Mouse (Mus musculus) cerebellum, adult 8-10 months (tissue): ENCODE measurements at regions not wholly inside any gene's neighbourhood (a gene's known extent, or its start where the extent isn't known, plus 50 kb on each side); places are given as distances from the start of the nearest gene placed in this dataset.
"Not testable (repeated sequence)": the region's sequence is repeated elsewhere in the genome, so short reads cannot be mapped to it uniquely, and the experiment has no call there.

Experiments
- DNase-seq: peaks from one replicate; pipeline ENCODE4 v3.0.0; 2022

DNA sequence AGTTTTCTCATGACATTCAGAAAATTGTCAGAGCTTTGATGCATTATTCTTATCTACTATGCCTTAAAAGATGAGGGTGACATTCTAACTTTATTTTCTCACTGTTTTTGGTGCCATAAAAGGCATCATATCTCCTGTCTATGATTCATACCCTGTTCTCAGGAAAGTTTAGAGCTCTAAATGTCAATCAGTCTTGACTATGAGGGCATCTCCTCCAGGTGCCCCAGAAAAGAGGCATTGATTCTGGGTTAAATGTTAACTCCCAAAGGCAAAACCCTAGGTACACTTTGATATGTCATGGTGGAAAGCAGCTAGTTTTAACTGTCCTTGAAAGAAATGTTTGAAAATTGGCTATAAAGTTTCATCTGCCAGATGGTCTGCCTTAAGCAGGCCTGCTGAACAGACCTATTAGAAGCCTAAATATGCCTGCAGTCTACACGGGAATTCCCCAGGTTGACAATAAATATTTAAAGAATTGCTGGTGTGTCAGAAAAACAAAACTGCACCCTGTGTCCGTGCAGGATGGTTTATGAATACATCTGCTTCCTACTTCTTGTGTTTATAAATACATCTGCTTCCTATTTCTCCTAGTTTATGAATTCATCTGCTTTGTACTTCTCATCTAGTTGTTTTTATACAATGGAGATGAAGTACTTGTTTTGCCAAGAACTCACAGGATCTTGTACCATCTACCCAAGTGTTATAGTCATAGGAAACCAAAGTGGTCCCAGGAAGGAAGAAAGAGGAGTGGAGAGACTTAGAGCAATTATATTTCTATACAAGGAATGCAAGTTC is 172.3 kb downstream of the Snca start:
- DNase-seq, result no peak

DNA sequence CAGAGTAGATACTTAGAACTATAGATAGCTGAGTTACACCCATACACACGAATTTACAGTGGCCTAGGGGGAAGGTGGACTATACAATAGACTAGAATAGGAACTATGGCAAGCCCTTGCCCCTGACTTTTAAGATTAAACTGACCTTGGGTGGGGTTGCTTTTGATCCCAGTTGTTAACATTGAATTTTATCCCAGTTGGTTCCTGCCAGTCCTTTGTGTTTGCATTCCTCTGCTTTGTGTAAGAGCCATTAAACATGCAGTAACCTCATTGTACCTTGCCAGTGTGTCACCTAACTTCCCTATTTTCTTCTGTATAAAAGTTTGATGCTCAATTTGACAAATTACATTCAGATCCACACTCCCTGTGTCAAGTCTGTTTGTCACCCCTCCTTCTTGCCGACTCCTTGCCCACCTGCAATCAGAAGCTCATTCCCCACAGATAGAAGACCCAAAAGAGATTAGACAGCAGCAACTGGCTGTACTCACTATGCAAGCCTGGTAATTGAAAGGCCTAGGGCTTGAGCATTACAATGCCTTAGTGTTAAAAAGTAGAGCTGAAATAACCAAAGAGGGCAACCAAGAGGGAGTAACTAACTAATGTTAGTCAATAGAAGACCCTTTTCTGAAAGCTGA is 182.6 kb downstream of the Snca start:
- not testable (repeated sequence) for DNase-seq

GRCm38 (mm10) chr6:60642251-60642650 is 187.4 kb downstream of the Snca start:
- no peak for DNase-seq

GRCm38 (mm10) chr6:60616313-60616712 is 213.3 kb downstream of the Snca start:
- DNase-seq, result no peak

DNA sequence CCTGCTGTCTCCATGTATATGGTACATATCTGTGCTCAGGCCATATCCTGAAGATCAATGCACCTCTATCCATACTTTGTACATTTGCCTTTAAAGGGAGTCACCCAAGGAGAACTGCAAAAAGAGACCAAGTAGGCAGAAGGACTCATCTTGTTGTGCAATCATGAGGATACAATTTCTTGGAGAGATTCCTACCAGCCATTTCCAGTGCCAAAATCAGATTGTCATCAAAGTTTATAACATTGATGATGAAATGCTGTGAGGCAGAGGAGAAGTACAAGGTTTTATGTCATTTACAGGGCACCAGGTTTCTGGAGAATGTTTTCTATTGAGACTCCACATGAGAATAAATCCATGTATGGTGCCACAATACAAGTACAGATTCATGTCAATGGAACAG is 229.5 kb downstream of the Snca start:
- DNase-seq, result no peak

- no peak for DNase-seq
These were observed 265.4 kb downstream of the Snca start for GRCm38 (mm10) chr6:60564261-60564660.

DNA sequence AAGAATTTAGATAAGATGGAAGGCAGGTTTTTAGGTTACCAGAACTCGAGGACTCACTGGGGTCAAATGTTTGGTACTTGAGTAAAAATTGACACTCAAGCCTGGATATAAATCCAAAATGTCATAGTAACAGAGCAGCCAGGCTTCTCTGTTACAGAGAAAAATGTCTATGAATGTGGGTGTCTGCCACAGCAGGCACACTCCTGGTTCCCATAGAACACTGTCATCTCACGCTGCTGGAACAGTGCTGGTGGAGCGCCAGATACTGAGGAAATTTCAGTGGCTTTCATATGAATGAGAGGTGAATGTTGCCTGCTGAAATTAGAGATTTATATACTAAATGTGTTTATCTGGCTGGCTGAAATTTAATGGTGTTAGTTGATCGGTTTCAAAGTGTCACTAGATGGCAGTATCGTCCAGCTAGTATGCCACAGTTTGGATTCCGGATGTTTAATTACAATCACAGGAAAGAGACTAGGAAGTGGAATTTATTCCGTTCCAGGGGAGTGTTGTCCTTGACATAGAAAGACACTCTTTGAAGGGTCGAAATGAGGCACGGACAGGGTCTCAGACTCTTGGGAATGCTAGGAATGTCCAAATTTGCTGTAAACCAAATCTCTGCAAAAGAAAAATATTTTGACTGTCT is 273.9 kb downstream of the Snca start:
- peak; percentile 6 for DNase-seq
